Mouse (Mus musculus) embryonic facial prominence, embryonic 15.5 days (tissue): Measurements from ENCODE around the gene Lamp1. TPM values are rescaled to one million over a fixed set of nuclear protein-coding genes. Genes with fewer than 3 reads are reported as not detected.

Source experiments
- ATAC-seq: fragments of 200-750 bp; cut with Nextera tagmentation; 2 replicates; pipeline ENCODE4 v1.8.0; 2017; ENCODE audit warnings: low read depth, moderate TSS enrichment; ENCODE audit not compliant: insufficient number of reproducible peaks, low FRiP score, low TSS enrichment
- H3K27ac ChIP-seq: fragments of 300-500 bp; sonication (generic); replicated peaks from 2 replicates; pipeline ENCODE4 v1.5.1; 2015; ENCODE audit warnings: mild to moderate bottlenecking, inconsistent platforms
- H3K27me3 ChIP-seq: fragments of 300-500 bp; sonication (generic); 2 replicates; pipeline ENCODE4 v1.6.1; 2015; ENCODE audit warnings: inconsistent platforms
- H3K36me3 ChIP-seq: fragments of 300-500 bp; sonication (generic); 2 replicates; pipeline ENCODE4 v1.6.1; 2015; ENCODE audit warnings: mild to moderate bottlenecking, inconsistent platforms
- H3K4me1 ChIP-seq: fragments of 300-500 bp; sonication (generic); 2 replicates; pipeline ENCODE4 v1.6.1; 2015; ENCODE audit warnings: inconsistent platforms
- H3K4me2 ChIP-seq: fragments of 300-500 bp; sonication (generic); replicated peaks from 2 replicates; pipeline ENCODE4 v1.6.1; 2015; ENCODE audit warnings: mild to moderate bottlenecking, inconsistent platforms
- H3K4me3 ChIP-seq: fragments of 300-500 bp; sonication (generic); replicated peaks from 2 replicates; pipeline ENCODE4 v1.5.1; 2015; ENCODE audit warnings: mild to moderate bottlenecking, inconsistent platforms
- H3K9ac ChIP-seq: fragments of 300-500 bp; sonication (generic); 2 replicates; pipeline ENCODE4 v1.6.1; 2015; ENCODE audit warnings: inconsistent platforms
- H3K9me3 ChIP-seq: fragments of 300-500 bp; sonication (generic); replicated peaks from 2 replicates; pipeline ENCODE4 v1.6.1; 2016; ENCODE audit warnings: inconsistent platforms
- WGBS: fragments of 180-500 bp; shearing (Covaris S2); methylation state at CpG from one replicate; pipeline ENCODE4 v1.1.7; 2015; 5-methylcytosine and 5-hydroxymethylcytosine counted together
- polyA plus RNA-seq: library from polyadenylated mRNA; unstranded; fragments of >200 nt; fragmentation: Nextera tagmentation; extraction: Ambion mirVana; gene quantifications from 2 replicates; pipeline ENCODE4 v1.2.1, GENCODE M21; 2015

The Lamp1 gene
- polyA plus RNA-seq, 1 experiment from 2014 or later: 345 TPM

GRCm38 (mm10) chr8:13164361-13164760 lies 5.4 kb downstream of the Lamp1 start:
- Histone ChIP-seq H3K9ac (no peak overlapping the region), H3K36me3 (peaks cover 32% of the 10 kb centered on the region), H3K9me3 (no peaks in the 10 kb centered on the region), H3K27ac (no peak overlapping the region), H3K27me3 (no peaks in the 10 kb centered on the region), H3K4me1 (peaks cover 17% of the 10 kb centered on the region), H3K4me3 (no peak overlapping the region), H3K4me2 (no peak overlapping the region)
- no peak for ATAC-seq
- 86% methylated on average over 5 of the region's 5 CpGs for WGBS

GRCm38 (mm10) chr8:13170510-13170909 lies 11.5 kb downstream of the Lamp1 start:
- H3K4me3 ChIP-seq: no peak overlapping the region
- no peaks in the 10 kb centered on the region for H3K27me3 ChIP-seq
- H3K27ac ChIP-seq: no peak overlapping the region
- no peaks in the 10 kb centered on the region for H3K9me3 ChIP-seq
- no peak for ATAC-seq
- 69% methylated on average over 1 of the region's 1 CpGs for WGBS
- H3K9ac ChIP-seq: no peak overlapping the region
- no peak overlapping the region for H3K4me2 ChIP-seq
- H3K4me1 ChIP-seq: no peaks in the 10 kb centered on the region
- peaks cover 86% of the 10 kb centered on the region for H3K36me3 ChIP-seq

GRCm38 (mm10) chr8:13174305-13174704 lies 15.3 kb downstream of the Lamp1 start:
- no peak for ATAC-seq
- Histone ChIP-seq H3K4me1 (no peaks in the 10 kb centered on the region), H3K36me3 (peaks cover 86% of the 10 kb centered on the region), H3K4me2 (no peak overlapping the region), H3K9ac (no peak overlapping the region), H3K27ac (no peak overlapping the region), H3K27me3 (no peaks in the 10 kb centered on the region), H3K9me3 (no peaks in the 10 kb centered on the region), H3K4me3 (no peak overlapping the region)
- 86% methylated on average over 4 of the region's 4 CpGs for WGBS

- Histone ChIP-seq H3K27ac (no peak overlapping the region), H3K27me3 (no peaks in the 10 kb centered on the region), H3K9ac (no peak overlapping the region), H3K4me1 (no peaks in the 10 kb centered on the region), H3K36me3 (peaks cover 81% of the 10 kb centered on the region), H3K9me3 (no peaks in the 10 kb centered on the region), H3K4me3 (no peak overlapping the region), H3K4me2 (no peak overlapping the region)
- ATAC-seq: no peak
- WGBS: 91% methylated on average over 4 of the region's 4 CpGs
Measured at GRCm38 (mm10) chr8:13174811-13175210, 15.8 kb downstream of the Lamp1 start.

- WGBS: 81% methylated on average over 1 of the region's 1 CpGs
Measured at GRCm38 (mm10) chr8:13175650-13176049, 16.7 kb downstream of the Lamp1 start.

GRCm38 (mm10) chr8:13177173-13177852 lies 18.4 kb downstream of the Lamp1 start:
- Histone ChIP-seq H3K4me2 (no peak overlapping the region), H3K9ac (no peak overlapping the region), H3K4me3 (no peak overlapping the region), H3K36me3 (peaks cover 61% of the 10 kb centered on the region), H3K27me3 (no peaks in the 10 kb centered on the region), H3K4me1 (no peaks in the 10 kb centered on the region), H3K27ac (no peak overlapping the region), H3K9me3 (no peaks in the 10 kb centered on the region)
- no peak for ATAC-seq
- WGBS: 88% methylated on average over 7 of the region's 7 CpGs

More at GRCm38 (mm10) chr8:13175650-13176049, 16.7 kb downstream of the Lamp1 start:
- H3K9me3 ChIP-seq: no peaks in the 10 kb centered on the region
- no peaks in the 10 kb centered on the region for H3K27me3 ChIP-seq
- H3K4me2 ChIP-seq: no peak overlapping the region
- H3K4me3 ChIP-seq: no peak overlapping the region
- peaks cover 75% of the 10 kb centered on the region for H3K36me3 ChIP-seq
- H3K4me1 ChIP-seq: no peaks in the 10 kb centered on the region
- no peak for ATAC-seq
- H3K27ac ChIP-seq: no peak overlapping the region
- H3K9ac ChIP-seq: no peak overlapping the region

GRCm38 (mm10) chr8:13178137-13178536 lies 19.2 kb downstream of the Lamp1 start:
- H3K36me3 ChIP-seq: peaks cover 53% of the 10 kb centered on the region
- ATAC-seq: no peak
- WGBS: 89% methylated on average over 5 of the region's 5 CpGs
- H3K4me2 ChIP-seq: no peak overlapping the region
- no peak overlapping the region for H3K27ac ChIP-seq
- H3K4me3 ChIP-seq: no peak overlapping the region
- no peaks in the 10 kb centered on the region for H3K9me3 ChIP-seq
- no peaks in the 10 kb centered on the region for H3K4me1 ChIP-seq
- H3K27me3 ChIP-seq: no peaks in the 10 kb centered on the region
- no peak overlapping the region for H3K9ac ChIP-seq

- 66% methylated on average over 6 of the region's 6 CpGs for WGBS
- H3K9ac ChIP-seq: no peak overlapping the region
- no peaks in the 10 kb centered on the region for H3K4me1 ChIP-seq
Measured at GRCm38 (mm10) chr8:13179482-13179881, 20.5 kb downstream of the Lamp1 start.

GRCm38 (mm10) chr8:13179948-13180347 lies 21.0 kb downstream of the Lamp1 start:
- ATAC-seq: no peak

More at GRCm38 (mm10) chr8:13179482-13179881, 20.5 kb downstream of the Lamp1 start:
- Histone ChIP-seq H3K4me3 (no peak overlapping the region), H3K27me3 (no peaks in the 10 kb centered on the region), H3K27ac (no peak overlapping the region), H3K9me3 (no peaks in the 10 kb centered on the region), H3K4me2 (no peak overlapping the region), H3K36me3 (peaks cover 40% of the 10 kb centered on the region)
- ATAC-seq: no peak

GRCm38 (mm10) chr8:13180408-13180807 lies 21.4 kb downstream of the Lamp1 start:
- WGBS: 79% methylated on average over 9 of the region's 9 CpGs
- no peak overlapping the region for H3K27ac ChIP-seq
- no peak overlapping the region for H3K9ac ChIP-seq
- no peaks in the 10 kb centered on the region for H3K4me1 ChIP-seq
- H3K9me3 ChIP-seq: no peaks in the 10 kb centered on the region
- no peaks in the 10 kb centered on the region for H3K27me3 ChIP-seq
- H3K4me3 ChIP-seq: no peak overlapping the region
- no peak for ATAC-seq
- H3K36me3 ChIP-seq: peaks cover 32% of the 10 kb centered on the region
- H3K4me2 ChIP-seq: no peak overlapping the region

More at GRCm38 (mm10) chr8:13179948-13180347, 21.0 kb downstream of the Lamp1 start:
- Histone ChIP-seq H3K9ac (no peak overlapping the region; the same call in 1 of the 2 replicates), H3K4me1 (no peaks in the 10 kb centered on the region), H3K4me2 (no peak overlapping the region), H3K4me3 (no peak overlapping the region), H3K9me3 (no peaks in the 10 kb centered on the region), H3K27me3 (no peaks in the 10 kb centered on the region), H3K36me3 (peaks cover 37% of the 10 kb centered on the region), H3K27ac (no peak overlapping the region)
- WGBS: 61% methylated on average over 7 of the region's 7 CpGs

GRCm38 (mm10) chr8:13180911-13181690 lies 22.1 kb downstream of the Lamp1 start:
- Histone ChIP-seq H3K9ac (no peak overlapping the region), H3K4me2 (no peak overlapping the region), H3K4me1 (no peaks in the 10 kb centered on the region), H3K27ac (no peak overlapping the region), H3K36me3 (peaks cover 25% of the 10 kb centered on the region), H3K27me3 (no peaks in the 10 kb centered on the region), H3K4me3 (no peak overlapping the region), H3K9me3 (no peaks in the 10 kb centered on the region)
- ATAC-seq: no peak
- WGBS: 80% methylated on average over 18 of the region's 18 CpGs
